ENCODE assay signal across 27 mouse cellular contexts in genomic region chr6:54286813-54287212, GRCm38 (mm10).
"Had no signal": no experiment of that assay in that cellular context is flagged by ENCODE, and none has a peak within 500 bp of the region (broad histone marks: within the 10 kb centered on the region; RNA-seq: fewer than 3 reads in every experiment).

No protein-coding gene starts in this region.

- H3K4me1 ChIP-seq: hindbrain, embryonic 15.5 days; kidney, embryonic 15.5 days; limb, embryonic 15.5 days; liver, embryonic 12.5 days had no signal

- H3K27ac ChIP-seq: heart, embryonic 10.5 days; heart, embryonic 13.5 days; heart, embryonic 15.5 days; hindbrain, embryonic 13.5 days; hindbrain, embryonic 15.5 days; hindbrain, postnatal 0 days; kidney, embryonic 15.5 days; kidney, postnatal 0 days; layer of hippocampus, adult 2 months; left cerebral cortex, adult 2 months; limb, embryonic 13.5 days; limb, embryonic 15.5 days; liver, embryonic 12.5 days; liver, embryonic 14.5 days had no signal

- H3K9me3 ChIP-seq: heart, embryonic 10.5 days; heart, embryonic 13.5 days; heart, embryonic 15.5 days; hindbrain, embryonic 13.5 days; hindbrain, embryonic 15.5 days; kidney, embryonic 15.5 days; limb, embryonic 13.5 days; limb, embryonic 15.5 days; liver, embryonic 12.5 days had no signal

- DNase-seq: gastrocnemius, postnatal 14 days; gastrocnemius, postnatal 36 days; heart, adult 18-20 months; heart, postnatal 14 days; heart, postnatal 36 days; kidney, adult 11 months; kidney, adult 2 months; kidney, adult 9 months; kidney, postnatal 14 days; kidney, postnatal 4 days; left cerebral cortex, postnatal 4 days; lung, adult 18-20 months had no signal

- H3K36me3 ChIP-seq: heart, embryonic 10.5 days; heart, embryonic 15.5 days; hindbrain, embryonic 13.5 days; hindbrain, embryonic 15.5 days; kidney, embryonic 15.5 days; limb, embryonic 13.5 days; limb, embryonic 15.5 days; liver, embryonic 12.5 days had no signal

- H3K4me2 ChIP-seq: heart, embryonic 13.5 days; heart, embryonic 15.5 days; hindbrain, embryonic 13.5 days; hindbrain, embryonic 15.5 days; kidney, embryonic 15.5 days; limb, embryonic 13.5 days; limb, embryonic 15.5 days; liver, embryonic 12.5 days had no signal

- H3K4me3 ChIP-seq: heart, embryonic 10.5 days; heart, embryonic 13.5 days; heart, embryonic 15.5 days; hindbrain, embryonic 13.5 days; hindbrain, embryonic 15.5 days; kidney, embryonic 15.5 days; layer of hippocampus, adult 2 months; left cerebral cortex, adult 2 months; limb, embryonic 13.5 days; limb, embryonic 15.5 days; liver, embryonic 12.5 days had no signal

- H3K27me3 ChIP-seq: heart, embryonic 13.5 days; heart, embryonic 15.5 days; hindbrain, embryonic 13.5 days; hindbrain, embryonic 15.5 days; limb, embryonic 13.5 days; limb, embryonic 15.5 days; liver, embryonic 12.5 days had no signal

- H3K9ac ChIP-seq: heart, embryonic 13.5 days; heart, embryonic 15.5 days; hindbrain, embryonic 13.5 days; hindbrain, embryonic 15.5 days; kidney, embryonic 15.5 days; limb, embryonic 13.5 days; limb, embryonic 15.5 days; liver, embryonic 12.5 days; liver, embryonic 14.5 days had no signal

- ATAC-seq: hindbrain, postnatal 0 days; intestine, embryonic 16.5 days; liver, embryonic 12.5 days had no signal
